Mouse (Mus musculus) liver, embryonic 14.5 days (tissue): ENCODE measurements around the gene Fbxw21. TPM values are rescaled to one million over a fixed set of nuclear protein-coding genes. Genes with fewer than 3 reads are reported as not detected.

Experiments
- ATAC-seq: fragments of 200-750 bp; cut with Nextera tagmentation; 2 replicates; pipeline ENCODE4 v1.8.0; 2017; ENCODE audit warnings: moderate number of reproducible peaks, mild to moderate bottlenecking, moderate library complexity; ENCODE audit not compliant: insufficient read depth
- DNase-seq, 3 experiments: peaks; one replicate each; pipeline ENCODE4 v3.0.0-alpha.2; 2012 to 2013; ENCODE audit warnings: low read depth in 3 of 3, low spot score in 3 of 3
- H3K27ac ChIP-seq: fragments of 300-500 bp; sonication (generic); 2 replicates; pipeline ENCODE4 v1.5.1; 2014; ENCODE audit warnings: moderate library complexity, mild to moderate bottlenecking, control low read depth, inconsistent platforms
- H3K27me3 ChIP-seq: fragments of 300-500 bp; sonication (generic); 2 replicates; pipeline ENCODE4 v1.6.1; 2014; ENCODE audit warnings: mild to moderate bottlenecking, low read length, moderate library complexity; ENCODE audit not compliant: control insufficient read depth, insufficient read depth
- H3K36me3 ChIP-seq: fragments of 300-500 bp; sonication (generic); replicated peaks from 2 replicates; pipeline ENCODE4 v1.6.1; 2014; ENCODE audit warnings: low read depth; ENCODE audit not compliant: control insufficient read depth, insufficient read depth
- H3K4me1 ChIP-seq, 2 experiments: fragments of 200-500 bp in 1 of 2; fragments of 300-500 bp in 1 of 2; sonication (generic) in 1 of 2; replicated peaks; 2 replicates each; pipeline ENCODE4 v1.6.1; 2012 to 2014; ENCODE audit warnings: antibody characterized with exemption in 1 of 2, inconsistent platforms in 1 of 2, low read length in 1 of 2; ENCODE audit not compliant: control insufficient read depth in 2 of 2, insufficient read depth in 2 of 2
- H3K4me2 ChIP-seq: fragments of 300-500 bp; sonication (generic); 2 replicates; pipeline ENCODE4 v1.6.1; 2014; ENCODE audit warnings: low read depth, mild to moderate bottlenecking, control low read depth, moderate library complexity
- H3K4me3 ChIP-seq, 2 experiments: fragments of 200-500 bp in 1 of 2; fragments of 300-500 bp in 1 of 2; sonication (generic) in 1 of 2; 2 replicates each; pipeline ENCODE4 v1.5.1; 2012 to 2014; ENCODE audit warnings: low read depth in 2 of 2, low read length in 2 of 2, mild to moderate bottlenecking in 2 of 2, control low read depth in 1 of 2, inconsistent platforms in 1 of 2, moderate library complexity in 1 of 2; ENCODE audit not compliant: insufficient read depth in 1 of 2
- H3K9ac ChIP-seq: fragments of 300-500 bp; sonication (generic); replicated peaks from 2 replicates; pipeline ENCODE4 v1.6.1; 2014; ENCODE audit warnings: mild to moderate bottlenecking, control low read depth, moderate library complexity
- H3K9me3 ChIP-seq: fragments of 300-500 bp; sonication (generic); 2 replicates; pipeline ENCODE4 v1.6.1; 2016; ENCODE audit warnings: low read length, mixed read lengths; ENCODE audit not compliant: control insufficient read depth
- CTCF ChIP-seq: IDR thresholded peaks from 2 replicates; pipeline ENCODE4 v1.5.1; 2016; ENCODE audit warnings: antibody characterized with exemption, low read depth, control low read depth
- EP300 ChIP-seq: IDR thresholded peaks from 2 replicates; pipeline ENCODE4 v1.6.1; 2016; ENCODE audit warnings: antibody characterized with exemption, low read depth
- WGBS: fragments of 180-500 bp; shearing (Covaris S2); extraction: QIAGEN DNeasy Blood & Tissue Kit; methylation state at CpG from one replicate; pipeline ENCODE4 v1.1.7; 2014; ENCODE audit not compliant: insufficient replicate concordance; 5-methylcytosine and 5-hydroxymethylcytosine counted together
- polyA plus RNA-seq, 2 experiments: library from polyadenylated mRNA; depleted of rRNA in 1 of 2; stranded (reverse) in 1 of 2; unstranded in 1 of 2; fragments of >200 nt; fragmentation: Nextera tagmentation in 1 of 2; extraction: Ambion mirVana in 1 of 2; gene quantifications; 2 replicates each; pipeline versions ENCODE4 v1.2.1 to v1.2.3; 2012 to 2014

Gene Fbxw21
- polyA plus RNA-seq, 2 experiments = not detected

GRCm38 (mm10) chr9:109127076-109127475, 34.8 kb downstream of the Fbxw21 start:
- H3K4me3 ChIP-seq = no peak overlapping the region
- no peaks in the 10 kb centered on the region for H3K36me3 ChIP-seq
- no peak overlapping the region for H3K27ac ChIP-seq
- TF ChIP-seq EP300 (no peak), CTCF (no peak)
- no peaks in the 10 kb centered on the region for H3K27me3 ChIP-seq
- DNase-seq (no peak), ATAC-seq (no peak)
- no peaks in the 10 kb centered on the region for H3K9me3 ChIP-seq
- H3K4me1 ChIP-seq = no peaks in the 10 kb centered on the region; a peak in 1 of 4 replicates
- no peak overlapping the region for H3K9ac ChIP-seq
- 63% methylated on average over 4 of the region's 4 CpGs for WGBS
- H3K4me2 ChIP-seq = no peak overlapping the region

- TF ChIP-seq EP300 = no peak
- no peaks in the 10 kb centered on the region for H3K27me3 ChIP-seq
- no peaks in the 10 kb centered on the region for H3K36me3 ChIP-seq
- 43% methylated on average over 3 of the region's 3 CpGs for WGBS
- no peak overlapping the region for H3K27ac ChIP-seq
- DNase-seq = no peak
- no peaks in the 10 kb centered on the region for H3K9me3 ChIP-seq
- no peaks in the 10 kb centered on the region; a peak in 1 of 4 replicates for H3K4me1 ChIP-seq
- no peak overlapping the region for H3K4me2 ChIP-seq
- H3K9ac ChIP-seq = no peak overlapping the region
- no peak for ATAC-seq
- no peak overlapping the region for H3K4me3 ChIP-seq
These were observed 36.4 kb downstream of the Fbxw21 start for GRCm38 (mm10) chr9:109125481-109125880.

- Histone ChIP-seq H3K9me3 (no peaks in the 10 kb centered on the region), H3K4me2 (no peak overlapping the region), H3K4me3 (no peak overlapping the region), H3K9ac (no peak overlapping the region), H3K36me3 (no peaks in the 10 kb centered on the region), H3K27me3 (no peaks in the 10 kb centered on the region), H3K27ac (no peak overlapping the region), H3K4me1 (no peaks in the 10 kb centered on the region; a peak in 1 of 4 replicates)
- WGBS = 53% methylated on average over 2 of the region's 2 CpGs
- DNase-seq = no peak
- no peak for ATAC-seq
- TF ChIP-seq EP300 = no peak
- no peak for TF ChIP-seq CTCF
These were observed 36.8 kb downstream of the Fbxw21 start for GRCm38 (mm10) chr9:109125043-109125442.

GRCm38 (mm10) chr9:109124164-109124563, 37.7 kb downstream of the Fbxw21 start:
- 62% methylated on average over 3 of the region's 3 CpGs for WGBS
- no peaks in the 10 kb centered on the region for H3K27me3 ChIP-seq

GRCm38 (mm10) chr9:109123266-109123665, 38.6 kb downstream of the Fbxw21 start:
- Histone ChIP-seq H3K27me3 (no peaks in the 10 kb centered on the region), H3K4me2 (no peak overlapping the region), H3K4me1 (no peaks in the 10 kb centered on the region; a peak in 1 of 4 replicates), H3K9ac (no peak overlapping the region), H3K4me3 (no peak overlapping the region), H3K36me3 (no peaks in the 10 kb centered on the region), H3K9me3 (no peaks in the 10 kb centered on the region), H3K27ac (no peak overlapping the region)
- DNase-seq (no peak), ATAC-seq (no peak)
- 31% methylated on average over 6 of the region's 6 CpGs for WGBS
- TF ChIP-seq EP300 = no peak
- TF ChIP-seq CTCF = no peak

More at GRCm38 (mm10) chr9:109124164-109124563, 37.7 kb downstream of the Fbxw21 start:
- TF ChIP-seq CTCF = no peak
- no peak for TF ChIP-seq EP300
- DNase-seq (no peak), ATAC-seq (no peak)
- Histone ChIP-seq H3K27ac (no peak overlapping the region), H3K4me1 (no peaks in the 10 kb centered on the region; a peak in 1 of 4 replicates), H3K9me3 (no peaks in the 10 kb centered on the region), H3K9ac (no peak overlapping the region), H3K4me2 (no peak overlapping the region), H3K36me3 (no peaks in the 10 kb centered on the region), H3K4me3 (no peak overlapping the region)
